ENCODE assay signal across 8 mouse cellular contexts in genomic region chr19:7180756-7181405, GRCm38 (mm10). TPM values are rescaled to one million over a fixed set of nuclear protein-coding genes. Genes with fewer than 3 reads are reported as not detected.
DNase-seq lines count a peak whose midpoint lies in the region; ATAC-seq lines count a peak whose summit lies in the region.

No protein-coding gene starts in this region.

- peak; percentile 65 for DNase-seq in cerebellum, adult 9-11 months
- DNase-seq in kidney, adult 8-10 months = peak; percentile 83 to 91
- DNase-seq in kidney, postnatal 4 days = no peak
- peak; percentile 48 for DNase-seq in adrenal gland, postnatal 25 days
- peak; percentile 63 for DNase-seq in kidney, postnatal 10 days
- no peak for DNase-seq in frontal cortex, postnatal 25 days (ENCODE audit: low spot score in 2 of 2)
- DNase-seq in layer of hippocampus, adult 9-11 months = no peak

- no peak for ATAC-seq in cerebellum, adult (ENCODE audit: insufficient number of reproducible peaks, low FRiP score, low TSS enrichment)

RNA-seq across cellular contexts. Expression of gene Otub1, which starts 25.2 kb away (rescaled TPM):
- total RNA-seq in adrenal gland, postnatal 25 days (2021) = 102 and 132 TPM in 2 replicates

RNA-seq across cellular contexts. Expression of gene Cox8a, which starts 36.5 kb away (rescaled TPM):
- 781 and 926 TPM in 2 replicates for total RNA-seq in adrenal gland, postnatal 25 days (2021)

Comparison
In these comparisons a context has a peak if more than half of its experiments do, and no peak if none do; other contexts are left out.
1. DNase-seq: peak in cerebellum, adult 9-11 months (single experiment), kidney, adult 8-10 months (2 of 2), adrenal gland, postnatal 25 days (single experiment) and kidney, postnatal 10 days (single experiment); none in kidney, postnatal 4 days (0 of 2), frontal cortex, postnatal 25 days (0 of 2) and layer of hippocampus, adult 9-11 months (single experiment).